Mouse (Mus musculus): ENCODE measurements around the gene Rilp. TPM values are rescaled to one million over a fixed set of nuclear protein-coding genes. Genes with fewer than 3 reads are reported as not detected.

Gene Rilp
- polyA plus RNA-seq, 1 experiment from 2014 or later, result 1.2 TPM

GRCm38 (mm10) chr11:75508162-75508561 is 1.7 kb upstream of the Rilp start:
- no peak for ATAC-seq
- peaks cover 22% of the 10 kb centered on the region for H3K4me1 ChIP-seq
- no peaks in the 10 kb centered on the region for H3K27me3 ChIP-seq (replicated peaks)
- H3K9ac ChIP-seq, result no peak overlapping the region
- no peaks in the 10 kb centered on the region for H3K9me3 ChIP-seq (replicated peaks)
- H3K4me3 ChIP-seq, result no peak overlapping the region
- 91% methylated on average over 4 of the region's 4 CpGs for WGBS (ENCODE audit: insufficient replicate concordance)
- H3K36me3 ChIP-seq, result peaks cover 66% of the 10 kb centered on the region
- no peak overlapping the region for H3K4me2 ChIP-seq
- no peak overlapping the region for H3K27ac ChIP-seq

- Histone ChIP-seq H3K9ac (no peak overlapping the region), H3K4me1 (peaks cover 22% of the 10 kb centered on the region), H3K27me3 (replicated peaks) (no peaks in the 10 kb centered on the region), H3K9me3 (replicated peaks) (no peaks in the 10 kb centered on the region), H3K4me3 (no peak overlapping the region), H3K36me3 (peaks cover 58% of the 10 kb centered on the region), H3K4me2 (peak overlapping the region; percentile 99; the same call in 1 of the 2 replicates), H3K27ac (no peak overlapping the region)
- 65% methylated on average over 8 of the region's 8 CpGs for WGBS (ENCODE audit: insufficient replicate concordance)
- no peak for ATAC-seq
These were observed 990 bp upstream of the Rilp start for GRCm38 (mm10) chr11:75508904-75509303.

GRCm38 (mm10) chr11:75510627-75510993 is 716 bp downstream of the Rilp start:
- Histone ChIP-seq H3K4me2 (peak overlapping the region; percentile 99), H3K36me3 (peaks cover 41% of the 10 kb centered on the region), H3K4me3 (peak overlapping the region; percentile 66), H3K4me1 (peaks cover 22% of the 10 kb centered on the region), H3K9me3 (replicated peaks) (no peaks in the 10 kb centered on the region), H3K27me3 (replicated peaks) (no peaks in the 10 kb centered on the region), H3K27ac (peak overlapping the region; percentile 80), H3K9ac (peak overlapping the region; percentile 77)
- WGBS (ENCODE audit: insufficient replicate concordance), result 2% methylated on average over 24 of the region's 24 CpGs
- peak; percentile 86 for ATAC-seq

- H3K4me2 ChIP-seq, result no peak overlapping the region; the same call in 1 of the 2 replicates
- H3K4me3 ChIP-seq, result no peak overlapping the region
- peaks cover 22% of the 10 kb centered on the region for H3K4me1 ChIP-seq
- 81% methylated on average over 6 of the region's 6 CpGs for WGBS (ENCODE audit: insufficient replicate concordance)
- H3K36me3 ChIP-seq, result peaks cover 35% of the 10 kb centered on the region
- no peak overlapping the region for H3K27ac ChIP-seq
- ATAC-seq, result no peak
- H3K9me3 ChIP-seq (replicated peaks), result no peaks in the 10 kb centered on the region
- H3K9ac ChIP-seq, result no peak overlapping the region
- H3K27me3 ChIP-seq (replicated peaks), result no peaks in the 10 kb centered on the region
These were observed 1.3 kb downstream of the Rilp start for GRCm38 (mm10) chr11:75511213-75511612.

- Histone ChIP-seq H3K27ac (no peak overlapping the region), H3K9ac (no peak overlapping the region), H3K4me1 (peaks cover 22% of the 10 kb centered on the region), H3K4me2 (no peak overlapping the region), H3K27me3 (replicated peaks) (no peaks in the 10 kb centered on the region), H3K36me3 (peaks cover 23% of the 10 kb centered on the region), H3K4me3 (no peak overlapping the region), H3K9me3 (replicated peaks) (no peaks in the 10 kb centered on the region)
- ATAC-seq, result no peak
- WGBS (ENCODE audit: insufficient replicate concordance), result 59% methylated on average over 9 of the region's 9 CpGs
These were observed 2.6 kb downstream of the Rilp start for GRCm38 (mm10) chr11:75512301-75513018.

- H3K4me2 ChIP-seq, result peak within 1 kb of the TSS; percentile 27
- H3K4me3 ChIP-seq, result peak within 1 kb of the TSS; percentile 2; the same call in 1 of the 2 replicates
- H3K27me3 ChIP-seq (replicated peaks), result no peaks in the 10 kb centered on the region
- WGBS (ENCODE audit: insufficient replicate concordance), result 42% methylated on average over 8 of the region's 8 CpGs
- H3K36me3 ChIP-seq, result peaks cover 14% of the 10 kb centered on the region
- no peak within 1 kb of the TSS for H3K9ac ChIP-seq
- H3K27ac ChIP-seq, result no peak within 1 kb of the TSS
- no peaks in the 10 kb centered on the region for H3K9me3 ChIP-seq (replicated peaks)
- ATAC-seq, result no peak
- peaks cover 21% of the 10 kb centered on the region for H3K4me1 ChIP-seq
These were observed 3.4 kb downstream of the Rilp start, which contains the start of gene Scarf1 for GRCm38 (mm10) chr11:75513336-75513735. Gene Scarf1, plus strand, starts transcription at chr11:75513540.

- 83% methylated on average over 25 of the region's 25 CpGs for WGBS (ENCODE audit: insufficient replicate concordance)
- H3K4me3 ChIP-seq, result no peak overlapping the region
- ATAC-seq, result no peak
These were observed 5.3 kb downstream of the Rilp start for GRCm38 (mm10) chr11:75515186-75515585.

GRCm38 (mm10) chr11:75519834-75520633 is 10.1 kb downstream of the Rilp start:
- no peaks in the 10 kb centered on the region for H3K4me1 ChIP-seq
- no peaks in the 10 kb centered on the region for H3K36me3 ChIP-seq
- H3K4me2 ChIP-seq, result no peak overlapping the region
- WGBS (ENCODE audit: insufficient replicate concordance), result 69% methylated on average over 15 of the region's 15 CpGs
- H3K27ac ChIP-seq, result no peak overlapping the region
- H3K27me3 ChIP-seq (replicated peaks), result 0 out of 2 replicates have a peak, but pooled peaks cover 7% of the 10 kb centered on the region
- no peaks in the 10 kb centered on the region for H3K9me3 ChIP-seq (replicated peaks)
- H3K9ac ChIP-seq, result no peak overlapping the region
- H3K4me3 ChIP-seq, result no peak overlapping the region
- no peak for ATAC-seq

More at GRCm38 (mm10) chr11:75515186-75515585, 5.3 kb downstream of the Rilp start:
- Histone ChIP-seq H3K9me3 (replicated peaks) (no peaks in the 10 kb centered on the region), H3K4me1 (peaks cover 3% of the 10 kb centered on the region), H3K9ac (0 out of 2 replicates have a peak overlapping the region, but pooled peaks have one; percentile 9), H3K27ac (no peak overlapping the region), H3K27me3 (replicated peaks) (0 out of 2 replicates have a peak, but pooled peaks cover 3% of the 10 kb centered on the region), H3K36me3 (no peaks in the 10 kb centered on the region), H3K4me2 (no peak overlapping the region)

- H3K36me3 ChIP-seq, result no peaks in the 10 kb centered on the region
- H3K9me3 ChIP-seq (replicated peaks), result no peaks in the 10 kb centered on the region
- H3K4me1 ChIP-seq, result no peaks in the 10 kb centered on the region
- H3K9ac ChIP-seq, result no peak overlapping the region
- no peak overlapping the region for H3K4me2 ChIP-seq
- WGBS (ENCODE audit: insufficient replicate concordance), result 69% methylated on average over 4 of the region's 4 CpGs
- no peak overlapping the region for H3K4me3 ChIP-seq
- no peak for ATAC-seq
- 0 out of 2 replicates have a peak, but pooled peaks cover 7% of the 10 kb centered on the region for H3K27me3 ChIP-seq (replicated peaks)
- no peak overlapping the region for H3K27ac ChIP-seq
These were observed 11.7 kb downstream of the Rilp start for GRCm38 (mm10) chr11:75521609-75522008.

- H3K9me3 ChIP-seq (replicated peaks), result no peaks in the 10 kb centered on the region
- H3K36me3 ChIP-seq, result no peaks in the 10 kb centered on the region
- no peaks in the 10 kb centered on the region for H3K4me1 ChIP-seq
- no peak overlapping the region for H3K4me2 ChIP-seq
- H3K4me3 ChIP-seq, result no peak overlapping the region
- H3K27ac ChIP-seq, result no peak overlapping the region
- no peak for ATAC-seq
- WGBS (ENCODE audit: insufficient replicate concordance), result 81% methylated on average over 2 of the region's 2 CpGs
- 0 out of 2 replicates have a peak, but pooled peaks cover 7% of the 10 kb centered on the region for H3K27me3 ChIP-seq (replicated peaks)
- no peak overlapping the region for H3K9ac ChIP-seq
These were observed 12.9 kb downstream of the Rilp start for GRCm38 (mm10) chr11:75522793-75523192.

- no peaks in the 10 kb centered on the region for H3K36me3 ChIP-seq
- H3K27ac ChIP-seq, result no peak overlapping the region
- WGBS (ENCODE audit: insufficient replicate concordance), result 73% methylated on average over 15 of the region's 15 CpGs
- no peak overlapping the region for H3K4me2 ChIP-seq
- no peak for ATAC-seq
- no peak overlapping the region for H3K4me3 ChIP-seq
- H3K27me3 ChIP-seq (replicated peaks), result 0 out of 2 replicates have a peak, but pooled peaks cover 3% of the 10 kb centered on the region
- peaks cover 8% of the 10 kb centered on the region for H3K4me1 ChIP-seq
- no peak overlapping the region for H3K9ac ChIP-seq
- H3K9me3 ChIP-seq (replicated peaks), result no peaks in the 10 kb centered on the region
These were observed 15.7 kb downstream of the Rilp start for GRCm38 (mm10) chr11:75525531-75526125.

Data from liver, embryonic 12.5 days (tissue).